Mouse (Mus musculus): Measurements from ENCODE around the gene Ptpra. TPM values are rescaled to one million over a fixed set of nuclear protein-coding genes. Genes with fewer than 3 reads are reported as not detected.
"Not testable (repeated sequence)": the region's sequence is repeated elsewhere in the genome, so short reads cannot be mapped to it uniquely, and the experiment has no call there.

Gene Ptpra
- total RNA-seq, 2 experiments from 2014 or later, result 73.2 to 74.7 TPM

- DNase-seq (ENCODE audit: low spot score in 2 of 2), result no peak
These were observed 96.9 kb downstream of the Ptpra start for GRCm38 (mm10) chr2:130546957-130547356.

DNA sequence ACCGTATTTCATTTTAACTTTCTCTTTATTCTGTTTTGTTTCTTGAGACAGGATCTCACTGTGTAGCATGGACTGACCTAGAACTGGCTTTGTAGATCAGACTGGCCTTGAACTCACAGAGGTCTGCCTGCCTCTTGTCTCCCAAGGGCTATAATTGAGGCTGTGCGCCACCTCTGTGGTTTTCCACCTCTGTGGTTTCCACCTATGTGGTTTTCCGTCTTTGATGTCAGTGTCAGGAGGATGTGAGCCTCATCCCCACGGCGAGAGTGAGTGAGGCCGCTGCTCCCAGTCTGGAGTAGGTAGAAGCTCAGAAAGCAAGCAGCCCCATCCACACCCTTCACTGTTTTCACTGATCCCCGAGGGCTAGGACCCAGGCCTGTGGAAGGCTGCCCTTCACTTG, 104.8 kb downstream of the Ptpra start:
- no peak for DNase-seq (ENCODE audit: low spot score in 2 of 2)

GRCm38 (mm10) chr2:130556292-130556691, 106.2 kb downstream of the Ptpra start:
- no peak for DNase-seq (ENCODE audit: low spot score in 2 of 2)

GRCm38 (mm10) chr2:130557462-130557861, 107.4 kb downstream of the Ptpra start:
- DNase-seq (ENCODE audit: low spot score in 2 of 2), result no peak

DNA sequence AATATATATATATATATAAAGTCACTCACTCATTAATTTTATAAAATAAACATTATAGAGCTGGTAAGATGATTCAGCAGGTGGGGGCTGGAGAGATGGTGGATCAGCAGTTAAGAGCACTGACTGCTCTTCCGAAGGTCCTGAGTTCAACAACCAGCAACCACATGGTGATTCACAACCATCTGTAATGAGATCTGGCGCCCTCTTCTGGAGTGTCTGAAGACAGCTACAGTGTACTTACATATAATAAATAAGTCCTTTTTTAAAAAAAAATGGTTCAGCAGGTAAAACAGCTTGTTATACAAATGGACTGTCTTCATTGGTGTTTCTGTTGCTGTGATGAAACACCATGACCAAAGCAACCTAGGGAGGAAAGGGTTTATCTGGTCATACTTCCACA, 107.9 kb downstream of the Ptpra start:
- DNase-seq (ENCODE audit: low spot score in 2 of 2), result no peak

DNA sequence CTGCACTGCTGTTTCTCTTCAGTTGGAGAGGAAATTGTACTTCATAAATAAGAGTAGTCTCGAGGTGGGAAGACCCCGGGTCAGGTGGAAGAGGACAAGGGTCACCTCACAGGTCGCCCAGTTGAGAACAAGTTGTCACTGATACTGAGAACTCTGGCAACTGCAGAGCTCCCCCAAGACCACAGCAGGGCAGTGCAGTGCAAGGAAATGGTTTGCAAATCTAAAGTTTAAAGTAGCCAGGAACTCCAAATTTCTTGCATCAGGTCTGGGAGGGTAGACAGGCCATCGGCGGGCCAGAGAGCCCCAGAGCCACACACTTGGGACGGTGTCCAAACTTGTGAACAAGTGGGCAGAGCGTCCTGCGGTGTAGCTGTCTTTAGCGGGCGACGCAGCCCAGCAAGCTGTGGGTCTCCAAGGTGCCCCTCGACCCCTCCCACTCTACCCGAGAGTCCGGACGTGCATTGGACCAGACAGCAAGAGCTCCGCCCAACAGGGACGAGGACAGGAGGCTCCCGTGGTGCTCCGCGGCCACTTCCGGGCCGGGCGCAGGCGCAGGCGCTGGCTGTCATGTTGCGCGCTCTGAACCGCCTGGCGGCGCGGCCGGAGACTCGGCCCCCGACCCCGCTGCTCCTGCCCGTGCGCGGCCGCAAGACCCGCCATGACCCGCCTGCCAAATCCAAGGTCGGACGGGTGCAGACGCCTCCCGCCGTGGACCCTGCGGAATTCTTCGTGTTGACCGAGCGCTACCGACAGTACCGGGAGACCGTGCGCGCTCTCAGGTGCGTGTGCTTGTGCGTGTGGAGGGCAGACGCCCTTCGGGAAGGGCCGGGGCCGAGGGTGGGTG, 113.4 kb downstream of the Ptpra start, which contains the start of gene Mrps26:
TSS of gene Mrps26 (plus strand) at position 531 of the 844 bp plus-strand sequence.
- DNase-seq (ENCODE audit: low spot score in 2 of 2), result peak; percentile 88 to 91

- DNase-seq (ENCODE audit: low spot score in 2 of 2), result no peak
These were observed 114.0 kb downstream of the Ptpra start for GRCm38 (mm10) chr2:130564063-130564462.

DNA sequence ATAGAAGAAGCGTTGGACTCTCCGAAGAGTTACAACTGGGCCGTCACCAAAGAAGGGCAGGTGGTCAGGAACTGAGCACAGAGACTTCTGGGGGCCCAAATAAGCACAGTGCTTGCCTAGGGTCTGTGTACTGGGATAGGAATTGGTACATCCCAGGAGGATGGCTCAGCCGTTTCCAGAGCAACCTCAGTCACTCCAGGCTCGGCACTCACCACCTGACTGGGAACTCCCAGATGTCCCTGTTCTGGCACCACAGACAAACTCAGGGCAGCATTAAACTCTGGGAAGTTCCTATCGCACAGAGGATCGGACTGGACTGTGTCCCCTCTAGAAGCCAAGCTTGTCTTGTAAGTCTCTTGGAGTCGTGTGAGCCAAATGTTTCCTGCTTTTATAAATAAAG, 114.9 kb downstream of the Ptpra start:
- DNase-seq (ENCODE audit: low spot score in 2 of 2), result no peak

GRCm38 (mm10) chr2:130568921-130569320, 118.8 kb downstream of the Ptpra start:
- DNase-seq (ENCODE audit: low spot score in 2 of 2), result no peak

- DNase-seq (ENCODE audit: low spot score in 2 of 2), result no peak
These were observed 119.8 kb downstream of the Ptpra start for GRCm38 (mm10) chr2:130569926-130570325.

DNA sequence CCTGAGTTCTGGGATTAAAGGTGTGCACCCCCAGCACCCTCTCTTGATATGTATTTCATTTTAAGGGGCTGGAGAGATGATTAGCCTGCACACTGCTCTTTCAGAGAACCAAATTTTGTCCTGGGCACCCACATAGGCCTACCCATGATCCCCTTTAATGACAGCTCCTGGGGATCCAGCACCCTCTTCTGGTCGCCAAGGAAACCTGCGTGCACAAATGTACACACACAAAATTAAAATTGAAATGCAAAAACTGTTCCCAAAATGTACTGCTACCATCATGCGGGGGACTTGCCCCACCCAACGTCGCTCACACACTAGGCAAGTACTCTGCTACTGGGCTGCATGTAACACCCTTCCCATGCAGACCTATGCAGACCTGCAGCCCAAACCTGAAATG, 124.9 kb downstream of the Ptpra start:
- DNase-seq (ENCODE audit: low spot score in 2 of 2), result no peak

DNA sequence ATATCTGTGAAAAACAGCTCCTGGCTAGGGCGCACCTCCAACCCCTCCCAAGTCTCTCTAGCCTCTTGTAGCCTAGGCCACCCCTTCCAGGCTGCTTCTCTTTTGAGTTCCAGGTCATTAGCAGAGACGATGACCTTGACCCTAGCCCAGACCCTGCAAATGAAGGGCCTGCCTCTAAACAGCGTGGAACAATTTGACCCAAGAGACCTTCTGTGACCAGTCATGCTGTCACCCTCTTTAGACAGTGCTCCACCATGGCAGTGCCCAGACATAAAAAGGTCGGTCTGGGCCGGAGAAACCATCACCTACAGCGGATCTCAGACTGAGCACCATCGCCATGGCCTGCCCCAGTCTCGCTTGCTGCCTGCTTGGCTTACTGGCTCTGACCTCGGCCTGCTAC, 125.8 kb downstream of the Ptpra start, which contains the start of gene Oxt:
TSS of gene Oxt (plus strand) at position 301 of the 400 bp plus-strand sequence.
- no peak for DNase-seq (ENCODE audit: low spot score in 2 of 2)

- not testable (repeated sequence) for DNase-seq (ENCODE audit: low spot score in 2 of 2)
These were observed 126.5 kb downstream of the Ptpra start for GRCm38 (mm10) chr2:130576564-130576963.

- no peak for DNase-seq (ENCODE audit: low spot score in 2 of 2)
These were observed 126.9 kb downstream of the Ptpra start for GRCm38 (mm10) chr2:130577021-130577420.

- DNase-seq (ENCODE audit: low spot score in 2 of 2), result no peak
These were observed 127.6 kb downstream of the Ptpra start for GRCm38 (mm10) chr2:130577632-130578031.

DNA sequence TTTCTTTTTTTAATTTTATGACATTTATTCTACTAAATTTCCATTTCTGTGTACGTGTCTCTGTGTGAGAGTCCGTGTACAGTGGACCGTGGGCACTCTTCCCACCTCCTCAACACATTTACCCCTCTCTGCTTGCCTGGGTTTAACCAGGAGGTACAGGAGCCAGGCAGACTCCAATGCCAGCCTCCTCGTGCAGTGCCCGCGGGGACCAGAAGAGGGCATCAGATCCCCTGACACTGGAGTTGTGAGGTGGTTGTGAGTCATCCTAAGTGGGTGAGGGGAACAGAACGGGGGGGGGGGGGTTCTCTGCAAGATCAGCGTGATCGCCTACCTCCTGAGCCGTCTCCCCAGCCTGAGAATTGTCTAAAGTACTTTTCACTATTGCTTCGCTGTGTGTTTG, 128.1 kb downstream of the Ptpra start:
- no peak for DNase-seq (ENCODE audit: low spot score in 2 of 2)

- DNase-seq (ENCODE audit: low spot score in 2 of 2), result no peak
These were observed 129.7 kb downstream of the Ptpra start for GRCm38 (mm10) chr2:130579791-130580190.

- DNase-seq (ENCODE audit: low spot score in 2 of 2), result no peak
These were observed 131.1 kb downstream of the Ptpra start for GRCm38 (mm10) chr2:130581201-130581600.

- DNase-seq (ENCODE audit: low spot score in 2 of 2), result no peak
These were observed 132.5 kb downstream of the Ptpra start, which contains the start of gene Avp for GRCm38 (mm10) chr2:130582552-130582951. TSS of gene Avp (minus strand) at chr2:130582554.

DNA sequence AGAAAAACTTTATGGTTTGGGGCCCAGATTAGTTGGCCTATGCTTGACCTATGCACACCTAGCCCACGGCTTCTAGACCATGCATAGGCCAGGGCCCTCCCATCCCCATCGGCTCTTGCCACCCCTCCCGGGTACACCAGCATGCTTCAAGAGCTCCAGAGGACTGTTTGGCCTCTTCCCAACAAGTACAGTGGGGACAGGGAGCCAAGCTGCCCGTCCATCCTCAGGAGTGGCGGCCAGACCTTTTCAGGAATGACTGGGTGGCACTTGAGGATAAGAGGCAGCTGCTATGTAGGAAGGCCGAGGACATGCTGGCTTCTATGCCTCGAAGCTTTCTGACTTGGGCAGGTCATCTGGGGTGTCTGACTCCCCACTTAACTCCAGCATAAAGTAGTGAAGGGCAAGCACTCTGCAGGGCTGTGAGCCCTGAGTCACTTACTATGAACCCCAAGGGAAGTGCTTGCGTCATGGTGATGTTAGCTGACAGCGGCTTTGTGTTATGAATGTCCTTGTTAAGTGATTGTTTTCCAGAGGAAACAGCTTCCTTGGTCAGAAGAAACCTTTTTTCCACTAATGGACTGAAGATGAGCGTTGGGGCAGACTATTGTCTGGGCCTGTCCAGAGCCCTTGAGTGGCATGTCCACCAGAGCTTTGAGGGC, 134.0 kb downstream of the Ptpra start:
- DNase-seq (ENCODE audit: low spot score in 2 of 2), result no peak

- no peak for DNase-seq (ENCODE audit: low spot score in 2 of 2)
These were observed 135.9 kb downstream of the Ptpra start for GRCm38 (mm10) chr2:130586016-130586415.

DNA sequence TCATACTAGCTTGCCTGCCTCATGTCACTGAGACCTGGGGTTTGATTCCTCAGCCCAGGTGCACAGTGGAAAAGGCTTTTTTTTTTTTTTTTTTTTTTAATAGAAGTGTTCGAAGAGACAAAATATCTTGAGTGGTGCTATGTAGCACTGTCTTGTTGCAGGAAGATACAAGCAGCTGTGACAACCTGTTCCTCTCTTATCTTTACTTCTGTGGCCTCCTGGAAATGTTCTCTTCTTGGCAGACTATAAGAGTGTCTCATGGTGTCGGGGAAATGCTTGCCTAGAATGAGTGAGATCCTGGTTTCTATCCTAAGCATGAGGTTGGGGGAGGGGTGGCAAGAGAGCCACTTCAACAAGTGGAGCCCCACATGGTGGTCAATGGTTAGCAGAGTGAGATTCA, 138.3 kb downstream of the Ptpra start:
- DNase-seq (ENCODE audit: low spot score in 2 of 2), result no peak

All from gastrocnemius, postnatal 4 days (tissue).